Mouse (Mus musculus): ENCODE results near the gene Dnajc24.

DNA sequence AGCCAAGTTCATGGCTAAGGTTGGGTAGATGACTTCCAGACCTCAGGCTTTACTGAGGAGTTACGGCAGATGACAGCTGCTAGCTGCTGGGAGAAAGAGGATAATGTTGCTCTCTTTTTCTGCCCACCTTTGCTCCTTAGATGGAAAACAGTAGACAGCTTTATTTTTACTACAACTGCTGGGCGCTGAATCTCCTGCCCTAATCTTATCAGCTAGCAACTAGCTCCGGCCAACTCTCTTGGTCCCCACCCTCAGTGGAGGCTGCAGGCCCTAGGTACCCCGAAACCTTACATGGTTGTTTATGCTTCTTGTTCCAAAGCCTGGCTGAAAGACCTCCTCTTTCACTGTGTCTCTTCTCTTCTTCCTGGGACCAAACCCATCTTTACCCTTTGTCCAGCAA lies 49.5 kb downstream of the Dnajc24 start:
- TF ChIP-seq CTCF (IDR thresholded peaks at IDR 0.05; ENCODE audit: low read depth) (no peak), EP300 (optimal IDR thresholded peaks at IDR 0.05) (no peak)
